Mouse (Mus musculus): ENCODE results near the gene Zfyve28. TPM values are rescaled to one million over a fixed set of nuclear protein-coding genes. Genes with fewer than 3 reads are reported as not detected.

The Zfyve28 gene
- polyA plus RNA-seq, 1 experiment from 2014 or later: 2.0 TPM

- Histone ChIP-seq H3K27me3 (ENCODE audit: insufficient read depth, poor library complexity, severe bottlenecking) (no peaks in the 10 kb centered on the region), H3K4me1 (replicated peaks) (peaks cover 2% of the 10 kb centered on the region; the same call in 1 of the 2 replicates), H3K36me3 (peaks cover 70% of the 10 kb centered on the region), H3K27ac (no peak overlapping the region), H3K9me3 (no peaks in the 10 kb centered on the region), H3K4me3 (no peak overlapping the region)
- WGBS: 61% methylated on average over 10 of the region's 10 CpGs
- DNase-seq (ENCODE audit: low spot score): no peak
Measured at GRCm38 (mm10) chr5:34176691-34177090, 111.6 kb downstream of the Zfyve28 start.

GRCm38 (mm10) chr5:34175403-34175694, 112.9 kb downstream of the Zfyve28 start:
- Histone ChIP-seq H3K4me3 (no peak overlapping the region), H3K4me1 (replicated peaks) (peaks cover 3% of the 10 kb centered on the region), H3K27ac (0 out of 2 replicates have a peak overlapping the region, but pooled peaks have one; percentile 3), H3K9me3 (no peaks in the 10 kb centered on the region), H3K27me3 (ENCODE audit: insufficient read depth, poor library complexity, severe bottlenecking) (no peaks in the 10 kb centered on the region), H3K36me3 (peaks cover 63% of the 10 kb centered on the region)
- DNase-seq (ENCODE audit: low spot score): no peak
- WGBS: 29% methylated on average over 5 of the region's 5 CpGs

- 68% methylated on average over 5 of the region's 5 CpGs for WGBS
- no peaks in the 10 kb centered on the region for H3K27me3 ChIP-seq (ENCODE audit: insufficient read depth, poor library complexity, severe bottlenecking)
- no peaks in the 10 kb centered on the region for H3K9me3 ChIP-seq
- H3K4me1 ChIP-seq (replicated peaks): peaks cover 9% of the 10 kb centered on the region
- no peak for DNase-seq (ENCODE audit: low spot score)
- 0 out of 2 replicates have a peak overlapping the region, but pooled peaks have one; percentile 3 for H3K27ac ChIP-seq
- H3K36me3 ChIP-seq: peaks cover 58% of the 10 kb centered on the region
- H3K4me3 ChIP-seq: no peak overlapping the region
Measured at GRCm38 (mm10) chr5:34174550-34175402, 113.5 kb downstream of the Zfyve28 start.

GRCm38 (mm10) chr5:34174021-34174420, 114.2 kb downstream of the Zfyve28 start:
- Histone ChIP-seq H3K27ac (no peak overlapping the region), H3K9me3 (no peaks in the 10 kb centered on the region), H3K4me3 (no peak overlapping the region), H3K27me3 (ENCODE audit: insufficient read depth, poor library complexity, severe bottlenecking) (no peaks in the 10 kb centered on the region), H3K4me1 (replicated peaks) (peaks cover 16% of the 10 kb centered on the region), H3K36me3 (peaks cover 57% of the 10 kb centered on the region)
- WGBS: 93% methylated on average over 2 of the region's 2 CpGs
- no peak for DNase-seq (ENCODE audit: low spot score)

GRCm38 (mm10) chr5:34170726-34171125, 117.5 kb downstream of the Zfyve28 start:
- Histone ChIP-seq H3K36me3 (peaks cover 27% of the 10 kb centered on the region), H3K9me3 (no peaks in the 10 kb centered on the region), H3K27ac (peak overlapping the region; percentile 96), H3K4me1 (replicated peaks) (peaks cover 36% of the 10 kb centered on the region), H3K4me3 (no peak overlapping the region), H3K27me3 (ENCODE audit: insufficient read depth, poor library complexity, severe bottlenecking) (no peaks in the 10 kb centered on the region)
- 83% methylated on average over 4 of the region's 4 CpGs for WGBS
- no peak for DNase-seq (ENCODE audit: low spot score)

GRCm38 (mm10) chr5:34169954-34170353, 118.3 kb downstream of the Zfyve28 start:
- H3K27me3 ChIP-seq (ENCODE audit: insufficient read depth, poor library complexity, severe bottlenecking): no peaks in the 10 kb centered on the region
- peak overlapping the region; percentile 86 for H3K4me3 ChIP-seq
- H3K36me3 ChIP-seq: peaks cover 23% of the 10 kb centered on the region
- H3K4me1 ChIP-seq (replicated peaks): peaks cover 43% of the 10 kb centered on the region
- no peaks in the 10 kb centered on the region for H3K9me3 ChIP-seq
- peak overlapping the region; percentile 96 for H3K27ac ChIP-seq
- no peak for DNase-seq (ENCODE audit: low spot score)
- 83% methylated on average over 3 of the region's 3 CpGs for WGBS

- peak within 1 kb of the TSS; percentile 86 for H3K4me3 ChIP-seq
- H3K4me1 ChIP-seq (replicated peaks): peaks cover 49% of the 10 kb centered on the region
- peak; percentile 99 for DNase-seq (ENCODE audit: low spot score)
- no peaks in the 10 kb centered on the region for H3K9me3 ChIP-seq
- H3K27me3 ChIP-seq (ENCODE audit: insufficient read depth, poor library complexity, severe bottlenecking): no peaks in the 10 kb centered on the region
- WGBS: under 1% methylated on average over 57 of the region's 57 CpGs
- H3K27ac ChIP-seq: peak within 1 kb of the TSS; percentile 96
- H3K36me3 ChIP-seq: peaks cover 22% of the 10 kb centered on the region
Measured at GRCm38 (mm10) chr5:34168950-34169891, 119.0 kb downstream of the Zfyve28 start, which contains the start of the genes Poln and Haus3. TSS of gene Poln (minus strand) at chr5:34169448. TSS of gene Haus3 (minus strand) at chr5:34169527.

- H3K36me3 ChIP-seq: peaks cover 17% of the 10 kb centered on the region
- no peak for DNase-seq (ENCODE audit: low spot score)
- no peak overlapping the region for H3K27ac ChIP-seq
- WGBS: 83% methylated on average over 4 of the region's 4 CpGs
- peak overlapping the region; percentile 86 for H3K4me3 ChIP-seq
- no peaks in the 10 kb centered on the region for H3K9me3 ChIP-seq
- H3K27me3 ChIP-seq (ENCODE audit: insufficient read depth, poor library complexity, severe bottlenecking): no peaks in the 10 kb centered on the region
- H3K4me1 ChIP-seq (replicated peaks): peaks cover 49% of the 10 kb centered on the region
Measured at GRCm38 (mm10) chr5:34167857-34168256, 120.4 kb downstream of the Zfyve28 start.

GRCm38 (mm10) chr5:34165793-34166192, 122.5 kb downstream of the Zfyve28 start:
- Histone ChIP-seq H3K36me3 (peaks cover 34% of the 10 kb centered on the region), H3K4me1 (replicated peaks) (peaks cover 49% of the 10 kb centered on the region), H3K4me3 (no peak overlapping the region), H3K27ac (no peak overlapping the region), H3K27me3 (ENCODE audit: insufficient read depth, poor library complexity, severe bottlenecking) (no peaks in the 10 kb centered on the region), H3K9me3 (no peaks in the 10 kb centered on the region)
- DNase-seq (ENCODE audit: low spot score): no peak
- 89% methylated on average over 4 of the region's 4 CpGs for WGBS

- no peaks in the 10 kb centered on the region for H3K27me3 ChIP-seq (ENCODE audit: insufficient read depth, poor library complexity, severe bottlenecking)
- no peaks in the 10 kb centered on the region for H3K9me3 ChIP-seq
- H3K4me1 ChIP-seq (replicated peaks): no peaks in the 10 kb centered on the region
- DNase-seq (ENCODE audit: low spot score): no peak
- no peak overlapping the region for H3K4me3 ChIP-seq
- H3K36me3 ChIP-seq: peaks cover 20% of the 10 kb centered on the region
- no peak overlapping the region for H3K27ac ChIP-seq
Measured at GRCm38 (mm10) chr5:34148476-34148875, 139.8 kb downstream of the Zfyve28 start.

- Histone ChIP-seq H3K4me1 (replicated peaks) (no peaks in the 10 kb centered on the region), H3K9me3 (no peaks in the 10 kb centered on the region), H3K27me3 (ENCODE audit: insufficient read depth, poor library complexity, severe bottlenecking) (no peaks in the 10 kb centered on the region), H3K4me3 (no peak overlapping the region), H3K27ac (no peak overlapping the region), H3K36me3 (peaks cover 11% of the 10 kb centered on the region)
- no peak for DNase-seq (ENCODE audit: low spot score)
- WGBS: 93% methylated on average over 3 of the region's 3 CpGs
Measured at GRCm38 (mm10) chr5:34147554-34147953, 140.7 kb downstream of the Zfyve28 start.
